Mouse (Mus musculus) embryonic fibroblast, embryonic 13.5 days (primary cell): ENCODE data around the gene Stx19.

ENCODE experiments used
- CTCF ChIP-seq: IDR thresholded peaks from 2 replicates; pipeline ENCODE4 v1.5.1; 2011; ENCODE audit warnings: mild to moderate bottlenecking, control low read depth, low read length, moderate library complexity, borderline replicate concordance; ENCODE audit not compliant: insufficient read depth
- POLR2A ChIP-seq: IDR thresholded peaks from 2 replicates; pipeline ENCODE4 v1.6.1; 2011; ENCODE audit warnings: low read depth, mild to moderate bottlenecking, control low read depth, low read length, moderate library complexity

GRCm38 (mm10) chr16:62813790-62814189 lies 686 bp upstream of the Stx19 start:
- TF ChIP-seq CTCF (no peak), POLR2A (no peak)
